Mouse (Mus musculus): ENCODE data around the gene Alppl2.

DNA sequence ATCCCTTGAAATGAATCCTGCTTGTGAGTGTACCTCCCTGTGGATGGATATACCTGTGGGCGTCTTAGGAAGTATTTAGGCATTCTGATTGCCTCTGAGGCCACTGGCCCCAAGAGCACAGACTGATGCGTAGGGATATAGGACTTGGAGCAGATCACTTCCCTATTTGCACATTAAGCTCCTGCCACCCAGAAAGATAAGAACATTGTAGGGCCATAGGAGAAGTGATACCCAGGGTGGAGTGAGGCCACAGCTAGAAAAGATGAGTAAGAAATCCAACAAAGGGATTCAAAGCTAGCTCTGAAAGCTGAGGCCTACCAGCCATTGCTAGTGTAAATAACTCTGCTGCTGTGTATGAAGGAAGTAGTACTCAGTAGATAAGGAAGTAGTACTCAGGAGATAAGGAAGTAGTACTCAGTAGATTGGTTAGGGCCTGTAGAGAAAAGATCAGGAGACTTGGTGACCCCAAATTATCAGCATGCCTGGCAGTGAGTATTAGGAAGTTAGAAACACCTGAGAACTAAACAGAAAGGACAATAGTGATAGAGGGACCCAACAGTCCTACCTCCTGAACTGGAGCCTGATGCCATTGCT, 51.2 kb downstream of the Alppl2 start:
- no peak for TF ChIP-seq POLR2A (IDR thresholded peaks at IDR 0.05; ENCODE audit: extremely low read depth, insufficient read depth, low read length)
- no peak for TF ChIP-seq CTCF (IDR thresholded peaks at IDR 0.05; ENCODE audit: low read depth, low read length)
